Mouse (Mus musculus) MEL-GATA-1-ER (cell line): Measurements from ENCODE around the gene 4930524J08Rik.

ENCODE experiments used
- DNase-seq: peaks from one replicate; pipeline ENCODE4 v3.0.0-alpha.2; 2012; ENCODE audit warnings: low read depth; ENCODE audit errors: extremely low read depth

4930524J08Rik gene

GRCm38 (mm10) chr5:99978699-99979442, at the start of gene 4930524J08Rik, which contains the start of gene Hnrnpd:
Gene 4930524J08Rik, plus strand, starts transcription at chr5:99979061.
Gene Hnrnpd, minus strand, starts transcription at chr5:99978938.
- DNase-seq = peak; percentile 78

DNA sequence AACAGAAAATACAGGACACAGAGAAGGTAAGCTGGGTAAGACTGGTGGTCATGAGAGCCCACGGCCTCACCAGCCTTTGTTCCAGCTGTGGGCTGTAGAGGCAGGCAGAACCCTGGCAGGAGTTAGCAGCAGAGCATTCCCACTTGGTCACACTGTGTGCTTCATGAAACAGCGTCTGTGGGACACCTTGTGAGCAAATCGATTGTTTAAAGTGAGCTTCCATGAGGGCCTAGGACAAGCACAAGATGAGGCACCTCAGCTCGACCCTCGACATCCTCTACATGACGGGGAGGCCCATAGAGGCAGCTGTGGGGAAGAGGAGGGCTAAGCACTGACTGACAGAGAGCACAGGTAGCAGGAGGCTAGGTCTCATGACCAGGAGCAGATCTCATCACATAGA, 47.0 kb upstream of the 4930524J08Rik start:
- no peak for DNase-seq

GRCm38 (mm10) chr5:99939440-99939839, 39.4 kb upstream of the 4930524J08Rik start:
- DNase-seq = no peak

DNA sequence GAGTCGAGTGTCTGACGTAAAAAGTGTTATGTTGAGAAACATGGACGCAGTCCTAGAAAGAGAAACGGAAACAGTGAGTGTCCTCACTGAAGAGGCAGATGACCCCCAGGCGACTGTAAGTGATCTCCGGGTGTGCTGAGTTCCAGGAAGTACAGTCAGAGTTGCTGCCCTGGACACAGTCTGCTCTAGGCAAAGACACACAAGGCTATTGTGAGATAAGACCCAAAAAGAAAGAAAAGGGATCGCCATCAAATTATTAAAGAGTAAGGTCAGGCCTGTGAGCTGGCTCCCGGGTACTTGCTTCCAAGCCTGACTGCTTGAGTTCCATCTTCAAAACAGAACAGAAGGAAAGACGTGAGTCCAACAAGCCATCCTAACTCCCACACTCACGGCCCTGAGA, 37.6 kb upstream of the 4930524J08Rik start:
- no peak for DNase-seq

GRCm38 (mm10) chr5:99941776-99942502, 36.9 kb upstream of the 4930524J08Rik start:
- DNase-seq = no peak

DNA sequence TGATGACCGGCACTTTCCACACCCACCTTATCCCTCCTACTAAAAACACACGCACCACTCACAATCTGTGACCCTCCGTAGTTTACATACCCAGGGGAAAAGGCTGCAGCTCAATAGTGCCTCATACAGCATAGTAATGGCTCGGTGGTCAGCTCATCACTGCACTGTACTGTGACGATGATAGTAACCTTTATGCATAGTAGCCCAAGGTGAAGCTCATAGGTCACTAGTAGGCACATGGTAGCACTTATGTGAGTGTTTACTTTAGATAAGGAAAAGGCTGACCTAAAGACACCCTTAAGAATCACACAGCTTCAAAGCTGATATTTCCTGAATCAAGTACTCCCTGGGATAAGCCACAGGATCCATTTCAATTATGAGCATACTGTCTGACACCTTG, 26.3 kb upstream of the 4930524J08Rik start:
- DNase-seq = no peak

DNA sequence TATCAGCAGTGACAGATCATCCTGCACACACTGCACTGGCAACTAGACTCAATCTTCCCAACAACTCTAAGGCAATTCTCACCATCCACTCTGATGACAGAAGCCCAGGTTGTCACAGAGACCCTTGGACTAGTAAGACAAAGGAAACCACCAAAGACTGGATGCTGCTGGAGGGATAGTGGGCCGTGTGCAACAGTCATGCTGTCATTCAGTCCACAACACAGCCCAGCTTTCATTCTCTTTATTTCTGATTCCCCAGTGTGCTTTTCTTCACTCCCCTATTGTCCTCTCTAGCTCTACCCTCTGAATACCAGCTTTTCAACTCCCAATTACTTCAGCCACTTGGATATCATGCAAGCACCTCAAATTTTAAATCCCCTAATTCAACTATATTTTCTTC, 25.0 kb upstream of the 4930524J08Rik start:
- DNase-seq = no peak

- no peak for DNase-seq
Measured at GRCm38 (mm10) chr5:99958666-99959065, 20.2 kb upstream of the 4930524J08Rik start.

DNA sequence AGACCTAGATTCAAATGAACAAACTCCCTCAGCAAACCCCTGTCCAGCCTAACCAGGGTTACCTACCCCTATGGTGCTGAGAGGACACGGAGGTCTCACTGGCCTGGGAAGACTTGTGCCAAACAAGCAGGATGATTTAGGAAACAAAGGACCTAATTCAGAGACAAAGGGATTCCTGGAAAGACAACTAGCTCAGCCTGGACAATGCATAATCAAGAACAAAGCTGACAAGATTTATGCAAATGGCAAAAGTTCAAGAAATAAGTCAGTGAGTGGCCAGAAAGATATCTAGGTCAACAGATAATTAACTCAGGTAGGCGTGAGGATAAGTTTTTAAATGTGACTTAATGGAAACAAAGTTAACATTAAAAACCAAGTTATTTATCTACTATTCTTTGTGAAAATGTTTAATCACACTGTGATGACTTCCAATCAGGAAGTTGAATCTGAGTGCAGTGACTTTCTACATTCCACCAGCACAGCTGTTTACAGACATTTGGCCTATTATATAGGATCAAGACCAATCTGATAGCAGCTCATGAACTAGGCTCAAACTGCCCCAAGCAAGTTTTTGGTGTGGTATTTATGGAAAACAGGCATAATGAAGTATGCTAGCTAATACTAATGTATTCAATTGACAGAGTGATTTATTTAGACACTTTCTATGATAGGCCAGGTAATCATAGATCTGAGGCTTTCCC, 19.5 kb upstream of the 4930524J08Rik start:
- no peak for DNase-seq

GRCm38 (mm10) chr5:99959960-99960359, 18.9 kb upstream of the 4930524J08Rik start:
- no peak for DNase-seq

GRCm38 (mm10) chr5:99973941-99974340, 4.9 kb upstream of the 4930524J08Rik start:
- DNase-seq = no peak

- no peak for DNase-seq
Measured at GRCm38 (mm10) chr5:99975061-99975460, 3.8 kb upstream of the 4930524J08Rik start.

DNA sequence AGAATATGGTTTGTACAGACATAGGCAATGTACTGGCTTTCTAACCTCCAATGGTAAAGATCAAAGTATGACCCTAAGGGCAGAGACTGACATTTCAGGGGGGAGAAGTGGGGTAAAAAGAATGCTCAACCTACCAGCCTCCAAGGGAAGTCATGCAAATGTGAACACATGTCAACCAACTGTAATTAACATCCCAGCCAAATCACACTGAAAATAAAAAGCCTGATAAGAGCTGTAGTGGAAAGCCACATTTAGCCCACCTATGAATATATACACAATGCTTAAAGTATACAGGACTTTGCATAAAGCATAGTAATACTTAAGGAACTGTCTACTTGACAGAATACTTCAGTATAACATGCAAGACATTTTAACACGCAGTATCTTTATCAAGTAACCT, 3.1 kb upstream of the 4930524J08Rik start:
- no peak for DNase-seq

DNA sequence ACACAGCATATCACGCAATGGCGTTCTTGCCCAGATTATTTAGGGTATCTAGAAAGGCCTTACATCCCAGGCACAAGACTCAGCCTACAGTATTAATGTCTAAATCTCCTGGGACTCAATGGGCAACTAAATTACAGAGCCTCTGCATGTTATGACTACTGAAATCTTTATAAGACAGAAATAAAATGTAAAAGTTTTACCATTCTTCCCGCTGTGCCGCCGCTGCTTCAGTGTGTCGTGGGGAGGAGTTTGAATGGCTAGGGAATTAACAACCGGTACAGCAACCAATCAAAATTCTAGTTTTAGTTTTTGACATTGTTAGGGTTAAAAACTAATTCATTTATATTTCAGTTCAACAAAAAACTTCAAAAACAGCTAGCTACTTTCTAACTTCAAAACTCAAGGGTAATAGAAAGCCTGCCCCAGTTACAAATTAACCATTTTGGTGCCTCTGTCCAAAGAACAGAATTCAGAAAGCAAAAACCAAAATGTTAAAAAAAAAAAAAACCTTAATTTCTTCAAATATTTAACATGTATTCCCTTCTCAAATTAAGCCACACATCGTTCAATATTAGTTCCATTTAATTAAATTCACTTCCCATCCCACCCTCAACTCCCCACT, 2.4 kb upstream of the 4930524J08Rik start:
- peak; percentile 33 for DNase-seq

- DNase-seq = peak; percentile 49
Measured at GRCm38 (mm10) chr5:99977516-99978301, 1.2 kb upstream of the 4930524J08Rik start.

DNA sequence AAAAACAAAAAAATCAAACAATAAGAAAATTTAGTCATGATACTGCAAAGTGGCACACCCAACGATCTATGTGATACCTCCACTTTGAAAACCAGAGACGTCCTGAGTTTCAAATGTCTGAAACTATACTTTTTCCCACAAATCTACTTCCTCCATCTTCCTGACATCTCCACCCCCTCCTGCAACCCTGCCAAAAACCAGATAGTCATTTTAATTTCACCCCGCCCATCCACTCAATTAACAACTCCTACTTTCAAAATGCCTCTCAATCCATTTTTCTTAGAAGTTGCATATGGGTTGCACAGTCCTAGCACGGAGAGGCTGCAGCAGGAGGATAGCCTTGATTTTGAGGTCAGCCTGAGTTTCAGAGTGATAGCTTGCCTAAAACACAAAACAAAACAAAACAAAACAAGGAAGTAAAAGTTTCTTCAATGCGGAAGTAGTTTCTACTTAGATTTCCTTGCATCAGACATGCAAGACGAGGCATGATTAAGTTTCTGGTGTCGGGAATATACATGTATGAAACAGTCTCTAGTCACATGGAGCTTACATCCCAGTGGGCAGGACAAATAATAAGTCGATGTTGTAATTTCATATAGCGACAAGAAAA, 4.7 kb downstream of the 4930524J08Rik start:
- DNase-seq = no peak

DNA sequence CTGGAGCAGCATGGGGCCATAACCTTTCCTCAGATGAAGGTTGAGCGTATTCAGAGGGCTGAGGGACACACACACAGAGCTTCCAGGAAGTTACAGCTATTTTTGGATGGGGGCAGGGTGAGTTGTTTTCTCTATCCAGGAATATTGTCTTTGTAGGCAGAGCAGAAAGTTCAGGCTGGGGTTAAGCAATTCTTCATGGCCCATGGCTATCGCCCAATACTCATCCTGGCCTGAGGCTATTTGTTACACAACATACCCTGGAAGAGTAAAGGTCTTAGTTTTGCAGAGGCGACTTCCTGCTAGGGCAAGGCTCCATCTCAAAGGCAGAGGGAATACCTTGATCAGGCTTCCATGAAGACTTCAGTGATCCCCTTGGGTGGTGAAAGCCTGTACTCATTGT, 15.3 kb downstream of the 4930524J08Rik start:
- no peak for DNase-seq

DNA sequence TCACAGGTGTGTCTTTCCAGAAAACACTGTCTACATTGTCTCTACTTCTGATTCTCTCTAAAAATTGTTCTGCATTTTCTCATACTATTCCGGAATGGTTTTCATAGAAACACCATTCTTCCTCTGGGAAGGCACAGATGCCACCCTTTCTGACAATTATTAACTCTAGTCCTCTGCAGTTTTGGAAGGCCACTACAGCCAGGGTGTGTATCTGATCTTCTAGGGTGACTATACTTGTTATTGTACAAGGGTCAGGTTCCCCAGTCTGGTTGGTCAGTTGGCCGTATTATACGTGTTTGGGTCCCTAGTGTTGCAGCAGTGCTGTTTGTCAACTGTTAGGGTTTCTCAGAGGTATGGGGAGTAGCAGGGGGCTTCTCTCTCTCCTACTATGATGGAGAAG, 15.8 kb downstream of the 4930524J08Rik start:
- no peak for DNase-seq

DNA sequence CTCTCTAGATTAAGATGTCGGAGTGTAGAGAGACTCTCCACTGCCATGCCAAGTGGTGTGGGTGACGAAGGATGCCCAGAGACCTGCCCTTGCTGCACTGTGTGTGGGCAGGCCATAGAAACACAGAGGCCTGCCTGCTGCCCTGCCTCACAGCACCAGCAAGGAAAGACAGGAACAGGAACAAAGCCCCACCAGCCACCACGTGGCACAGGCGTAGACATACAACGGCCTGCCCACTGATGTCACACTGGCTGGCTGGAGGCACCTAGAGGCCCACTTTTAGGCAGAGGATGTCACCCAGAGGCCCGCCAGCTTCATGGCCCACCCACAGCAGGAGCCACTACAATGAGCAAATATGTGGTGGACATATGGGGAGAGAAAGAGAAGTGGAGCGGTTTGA, 21.2 kb downstream of the 4930524J08Rik start:
- DNase-seq = no peak

DNA sequence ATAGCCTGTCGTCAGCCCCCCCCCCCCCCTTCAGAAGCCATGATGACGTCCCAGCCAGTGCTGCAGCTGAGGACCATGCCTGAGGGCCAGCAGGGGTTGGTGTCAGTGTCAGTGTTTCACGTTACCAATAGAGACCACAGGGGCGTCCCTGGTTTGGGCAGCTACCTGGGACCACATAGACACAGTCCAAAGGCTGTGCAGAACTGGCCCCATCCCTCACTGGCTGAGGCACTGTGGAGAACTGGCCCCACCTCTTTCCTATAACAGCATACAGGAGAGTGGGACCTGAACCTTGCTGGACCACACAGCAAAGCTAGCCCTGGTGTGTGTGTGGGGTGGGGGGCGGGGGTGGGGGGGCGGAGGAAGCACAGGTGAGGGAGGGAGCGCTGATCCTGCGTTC, 21.6 kb downstream of the 4930524J08Rik start:
- no peak for DNase-seq
